Mouse (Mus musculus) cerebellum, adult 2 months (tissue): ENCODE measurements around the gene Ino80e.

Source experiments
- CTCF ChIP-seq: fragments of 200-500 bp; IDR thresholded peaks from 2 replicates; pipeline ENCODE4 v1.5.1; 2011; ENCODE audit warnings: low read depth, mild to moderate bottlenecking, control low read depth, low read length, moderate library complexity, borderline replicate concordance; ENCODE audit not compliant: insufficient read depth
- POLR2A ChIP-seq: fragments of 200-500 bp; IDR thresholded peaks from 2 replicates; pipeline ENCODE4 v1.6.1; 2011; ENCODE audit warnings: low read length, control low read depth, borderline replicate concordance; ENCODE audit not compliant: insufficient read depth

DNA sequence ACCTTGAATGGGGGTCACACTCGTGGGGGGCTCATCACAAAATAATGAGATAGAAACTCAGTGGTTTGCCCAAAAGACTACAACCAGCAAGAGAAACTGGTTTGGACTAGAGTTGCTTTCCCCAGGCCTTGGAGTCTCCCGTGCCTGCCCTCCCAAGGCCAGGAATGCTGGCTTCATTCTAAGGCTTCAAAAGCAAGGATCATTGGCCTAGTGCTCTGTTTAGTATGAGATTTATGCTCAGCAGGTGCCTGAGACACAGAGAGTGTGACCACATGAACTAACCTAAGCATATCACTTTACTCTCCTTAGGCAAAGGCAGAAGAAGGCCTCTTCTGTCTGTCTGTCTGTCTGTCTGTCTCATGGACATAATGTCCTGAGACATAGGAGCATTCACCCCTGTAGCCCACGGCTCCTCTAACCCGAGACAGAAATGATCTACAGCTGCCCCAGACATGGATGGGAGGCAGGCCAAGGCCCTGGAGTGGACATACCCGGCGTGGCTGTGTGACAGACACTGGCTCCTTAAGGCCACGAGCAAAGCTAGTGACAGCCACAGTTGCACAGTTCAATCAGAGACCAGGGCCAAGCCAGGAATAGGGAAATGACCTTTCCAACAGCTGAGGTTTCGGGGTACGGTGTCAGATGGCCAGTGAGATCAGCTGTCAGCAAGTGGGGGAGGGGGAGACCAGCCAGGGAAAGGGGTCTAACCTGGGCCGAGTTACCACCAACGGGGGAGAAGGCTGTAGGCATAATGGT, 59.9 kb downstream of the Ino80e start:
- TF ChIP-seq POLR2A (no peak), CTCF (no peak)
